Mouse (Mus musculus) left cerebral cortex, adult 18-20 months (tissue): ENCODE data around the gene Styx. TPM values are rescaled to one million over a fixed set of nuclear protein-coding genes. Genes with fewer than 3 reads are reported as not detected.

ENCODE experiments used
- DNase-seq, 2 experiments: peaks; one replicate each; pipeline ENCODE4 v3.0.0; 2021 to 2022; ENCODE audit warnings: low spot score in 2 of 2, mixed read lengths in 1 of 2
- long read RNA-seq, 2 experiments: library from polyadenylated mRNA; stranded (forward); transcript quantifications; one replicate each; pipeline ENCODE4 v2.0.0; 2021
- total RNA-seq, 2 experiments: library from RNA; stranded (reverse); gene quantifications; 2 replicates each; pipeline ENCODE4 v1.2.3; 2021

Gene Styx
- total RNA-seq: 10 to 100 TPM; 15.3 to 15.4 TPM
- long read RNA-seq, experiment 1, full-length matches to known transcripts: 9 of 12 reads
- long read RNA-seq, experiment 1, partial matches to known transcripts: 0 of 12 reads
- long read RNA-seq, experiment 1, other reads (novel, unspliced or antisense): 3 of 12 reads
- long read RNA-seq, experiment 2, full-length matches to known transcripts: 4 of 6 reads
- long read RNA-seq, experiment 2, partial matches to known transcripts: 0 of 6 reads
- long read RNA-seq, experiment 2, other reads (novel, unspliced or antisense): 2 of 6 reads

GRCm38 (mm10) chr14:45350931-45351859 lies at the start of gene Styx:
Gene Styx (plus strand): TSS chr14:45351093.
- peak; percentile 91 to 93 for DNase-seq

- DNase-seq: no peak
These were observed 47.0 kb upstream of the Styx start for GRCm38 (mm10) chr14:45303939-45304338.

- DNase-seq: no peak
These were observed 46.5 kb upstream of the Styx start for GRCm38 (mm10) chr14:45304389-45304788.

- no peak for DNase-seq
These were observed 45.0 kb upstream of the Styx start for GRCm38 (mm10) chr14:45305852-45306251.

- DNase-seq: no peak
These were observed 43.1 kb upstream of the Styx start for GRCm38 (mm10) chr14:45307630-45308328.

- no peak for DNase-seq
These were observed 41.2 kb upstream of the Styx start for GRCm38 (mm10) chr14:45309646-45310045.

- no peak for DNase-seq
These were observed 40.8 kb upstream of the Styx start for GRCm38 (mm10) chr14:45310101-45310500.

- no peak for DNase-seq
These were observed 34.0 kb upstream of the Styx start for GRCm38 (mm10) chr14:45316927-45317326.

GRCm38 (mm10) chr14:45317921-45318411 lies 32.9 kb upstream of the Styx start:
- no peak for DNase-seq

- DNase-seq: peak; percentile 75 to 89
These were observed 32.3 kb upstream of the Styx start, which contains the start of gene Ero1l for GRCm38 (mm10) chr14:45318426-45319236. Gene Ero1l (minus strand): TSS chr14:45318771.

- no peak for DNase-seq
These were observed 31.7 kb upstream of the Styx start for GRCm38 (mm10) chr14:45319237-45319610.

- DNase-seq: no peak
These were observed 30.8 kb upstream of the Styx start for GRCm38 (mm10) chr14:45320111-45320510.

GRCm38 (mm10) chr14:45321067-45321466 lies 29.8 kb upstream of the Styx start:
- no peak for DNase-seq

- DNase-seq: no peak
These were observed 29.3 kb upstream of the Styx start for GRCm38 (mm10) chr14:45321622-45322021.

GRCm38 (mm10) chr14:45322450-45322849 lies 28.4 kb upstream of the Styx start:
- DNase-seq: no peak

- no peak for DNase-seq
These were observed 27.6 kb upstream of the Styx start for GRCm38 (mm10) chr14:45323320-45323719.

- no peak for DNase-seq
These were observed 25.4 kb upstream of the Styx start for GRCm38 (mm10) chr14:45325471-45325870.

- DNase-seq: no peak
These were observed 22.7 kb upstream of the Styx start for GRCm38 (mm10) chr14:45328072-45328713.

- no peak for DNase-seq
These were observed 21.8 kb upstream of the Styx start for GRCm38 (mm10) chr14:45329018-45329588.
